Mouse (Mus musculus): ENCODE measurements around the gene Mtmr3.

Mtmr3 gene

DNA sequence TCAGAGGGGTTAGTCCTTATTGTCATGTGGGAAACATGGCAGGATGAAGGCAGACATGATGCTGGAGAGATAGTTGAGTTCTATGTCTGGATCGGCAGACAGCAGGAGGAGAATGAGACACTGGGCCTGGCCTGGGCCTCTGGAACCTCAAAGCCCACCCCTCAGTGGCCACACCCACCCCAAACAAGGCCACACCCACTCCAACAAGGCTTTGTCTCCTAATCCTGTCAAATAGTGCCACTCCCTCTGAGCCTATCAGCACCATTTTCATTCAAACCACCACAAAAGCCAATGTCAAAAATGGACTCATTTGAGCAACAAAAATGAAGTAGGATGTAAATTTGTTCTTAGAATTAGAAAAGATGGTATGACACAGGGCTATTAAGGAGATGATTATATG is 130.5 kb downstream of the Mtmr3 start:
- no peak for DNase-seq (ENCODE audit: low spot score)

DNA sequence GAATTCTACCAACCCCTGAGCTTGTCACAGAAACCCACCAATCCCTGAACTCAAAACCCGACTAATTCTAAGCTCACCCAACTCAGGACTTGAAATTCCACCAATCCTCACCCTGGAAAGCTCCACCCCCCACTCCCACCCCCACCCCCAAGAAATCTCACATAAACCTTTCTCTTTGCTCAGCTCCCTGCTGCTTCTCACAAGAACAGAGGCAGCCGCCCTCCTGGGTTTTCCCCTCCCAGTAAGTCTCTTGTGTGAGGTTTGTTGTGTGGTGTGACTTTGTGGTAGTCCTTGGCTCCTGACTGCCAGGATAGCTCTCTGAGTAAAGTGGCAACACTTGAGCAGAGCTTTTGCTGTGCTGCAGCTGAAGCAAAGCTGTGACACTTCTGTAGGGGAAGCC is 131.8 kb downstream of the Mtmr3 start:
- DNase-seq (ENCODE audit: low spot score): no peak

DNA sequence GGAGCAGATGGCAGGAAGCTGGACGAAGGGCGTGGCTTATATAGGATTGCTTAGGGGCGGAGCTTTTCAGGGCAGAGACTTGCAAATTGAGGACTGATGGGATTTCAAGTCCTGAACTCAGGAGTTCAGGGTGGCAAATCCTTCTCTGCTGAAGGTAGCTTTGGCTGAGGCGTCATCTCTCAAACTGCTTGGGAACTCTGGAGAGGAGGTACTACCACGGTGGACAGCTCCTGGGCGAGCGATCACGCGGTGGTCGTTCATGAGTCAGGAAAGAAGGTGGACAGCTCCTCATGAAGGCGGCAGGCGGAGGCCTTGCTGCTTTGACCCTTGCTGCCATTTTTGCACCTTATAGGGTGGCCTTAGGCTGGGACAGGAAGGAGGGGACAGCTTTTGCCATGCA is 133.5 kb downstream of the Mtmr3 start:
- DNase-seq (ENCODE audit: low spot score): no peak

DNA sequence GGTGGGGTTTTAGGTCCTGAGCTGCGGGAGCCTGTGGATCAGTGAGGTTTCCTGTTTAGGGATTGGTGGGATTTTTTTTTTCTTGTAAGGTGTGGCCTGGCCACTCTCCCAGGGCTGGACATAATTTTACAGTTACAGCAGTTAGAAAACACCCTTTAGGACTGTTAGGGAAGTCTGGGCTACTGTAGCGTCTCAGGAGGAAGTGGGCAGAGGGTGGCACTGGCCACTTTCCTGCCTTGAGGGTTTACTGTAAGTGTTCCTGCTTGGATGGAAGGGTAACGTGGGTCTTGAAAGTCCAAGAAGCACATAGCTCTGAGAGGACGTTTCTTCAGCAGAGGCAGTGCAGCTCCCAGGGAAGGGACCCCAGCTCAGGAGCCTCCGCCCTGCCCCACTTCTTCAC is 134.0 kb downstream of the Mtmr3 start:
- DNase-seq (ENCODE audit: low spot score): no peak

DNA sequence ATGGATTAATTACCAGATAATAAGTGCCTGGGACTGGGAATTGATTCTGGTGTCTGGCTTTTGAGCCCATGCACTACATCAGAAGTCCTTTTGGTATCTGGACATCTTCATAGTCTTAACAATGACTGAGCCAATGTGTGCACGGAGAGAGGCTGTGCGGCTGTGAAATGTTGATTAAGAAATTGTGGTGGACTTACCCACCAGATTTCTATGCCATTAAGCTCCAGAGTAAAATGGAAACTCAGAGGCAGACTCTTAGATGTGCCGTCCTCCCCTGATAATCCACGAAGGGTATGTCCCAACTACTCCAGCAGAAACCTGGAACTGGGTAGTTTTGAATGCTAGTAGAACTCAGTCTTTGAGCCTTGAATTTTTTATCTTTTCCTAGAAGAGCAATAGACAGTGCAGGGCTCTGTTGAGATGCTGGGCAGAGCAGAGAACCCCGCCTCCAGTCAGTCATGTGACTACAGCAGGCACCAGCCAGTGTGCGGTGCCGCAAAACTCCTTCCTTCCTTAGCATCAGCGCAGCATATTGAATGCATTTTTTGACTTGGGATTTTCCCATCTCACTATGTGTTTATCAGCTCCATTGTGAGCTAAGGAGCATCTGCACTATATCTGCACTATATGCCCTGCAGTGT is 139.6 kb downstream of the Mtmr3 start:
- no peak for DNase-seq (ENCODE audit: low spot score)

DNA sequence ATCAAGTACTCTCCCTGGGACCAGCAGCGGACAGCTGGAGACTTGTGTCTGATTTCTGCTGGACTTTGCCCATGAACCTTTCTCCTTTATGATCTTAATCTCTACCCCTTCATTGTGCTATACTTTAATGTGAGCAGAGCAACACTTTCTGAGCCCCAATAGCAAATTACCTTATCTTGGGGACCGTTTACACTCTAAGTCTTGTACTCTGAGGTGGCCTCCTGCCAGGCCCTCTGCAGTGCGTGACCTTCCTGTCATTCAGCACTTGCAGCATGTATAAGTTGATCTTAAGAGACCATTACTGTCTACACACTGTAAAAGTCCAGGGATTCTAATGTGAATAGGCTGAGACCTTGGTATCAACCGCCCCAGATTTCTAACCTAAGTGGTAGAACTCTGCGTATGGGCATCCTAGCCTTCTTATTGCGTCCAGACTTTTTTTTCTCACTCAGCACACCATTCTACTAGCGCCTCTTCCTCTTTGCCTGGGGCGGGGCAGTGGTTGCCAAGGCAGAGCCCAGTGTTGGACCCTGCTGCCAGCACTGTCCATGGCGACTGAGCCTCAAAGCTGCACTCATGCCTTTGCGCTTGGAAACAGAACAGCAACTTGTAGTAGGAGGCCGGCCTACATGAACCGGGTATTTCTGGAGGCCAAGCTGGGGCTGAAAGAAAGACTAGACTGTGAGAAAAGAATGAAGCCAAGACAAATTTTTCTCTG is 142.0 kb downstream of the Mtmr3 start:
- DNase-seq (ENCODE audit: low spot score): no peak

DNA sequence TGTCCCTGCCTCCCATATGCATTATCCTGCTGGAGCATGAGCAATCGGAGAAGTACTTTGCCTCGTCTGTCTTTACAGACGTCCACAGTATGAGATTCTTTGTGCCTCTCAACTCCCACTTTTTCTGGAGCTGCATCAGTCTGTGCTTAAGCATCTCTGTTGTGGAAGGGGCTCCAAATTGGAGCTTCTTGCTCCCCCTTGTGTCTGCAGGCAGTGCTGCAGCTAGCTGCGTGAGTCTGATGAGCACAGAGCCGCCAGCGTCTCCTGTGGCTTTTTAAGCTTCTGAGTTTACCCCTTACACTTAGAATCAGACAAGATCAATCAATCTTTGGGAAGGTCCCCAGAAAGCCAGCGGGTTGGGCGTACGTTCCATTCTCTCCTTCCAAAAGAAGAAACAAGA is 143.5 kb downstream of the Mtmr3 start:
- DNase-seq (ENCODE audit: low spot score): no peak

DNA sequence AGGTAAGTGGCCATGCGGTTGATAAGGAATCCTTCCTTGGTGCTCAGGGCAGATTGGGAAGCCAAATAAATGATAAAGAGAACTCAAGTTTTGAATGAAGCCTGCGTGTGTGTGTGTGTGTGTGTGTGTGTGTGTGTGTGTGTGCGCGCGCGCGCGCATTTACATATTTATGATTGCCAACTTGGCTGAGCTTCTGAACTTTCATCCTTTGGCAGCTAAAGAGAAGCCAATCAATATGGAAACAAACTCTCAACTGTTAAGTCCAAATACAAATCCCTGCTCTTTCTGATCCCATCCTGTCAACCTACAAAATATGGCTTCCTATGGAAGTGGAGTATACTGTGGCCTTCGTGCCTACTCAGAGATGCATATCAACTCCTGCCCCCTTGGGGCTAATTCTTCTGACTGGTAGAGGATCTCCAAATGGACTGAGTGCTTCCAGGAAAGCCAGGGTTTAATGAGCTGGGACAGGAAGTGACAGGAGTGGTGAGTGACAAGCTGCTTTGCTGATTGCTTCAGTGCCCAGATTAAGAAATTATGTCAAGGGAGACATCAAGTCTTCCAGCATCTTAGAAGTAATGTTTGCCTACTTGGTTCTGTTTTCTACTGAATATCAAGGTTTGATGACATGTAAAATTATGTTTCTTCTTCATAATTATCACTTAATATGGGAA is 148.3 kb downstream of the Mtmr3 start:
- DNase-seq (ENCODE audit: low spot score): no peak

DNA sequence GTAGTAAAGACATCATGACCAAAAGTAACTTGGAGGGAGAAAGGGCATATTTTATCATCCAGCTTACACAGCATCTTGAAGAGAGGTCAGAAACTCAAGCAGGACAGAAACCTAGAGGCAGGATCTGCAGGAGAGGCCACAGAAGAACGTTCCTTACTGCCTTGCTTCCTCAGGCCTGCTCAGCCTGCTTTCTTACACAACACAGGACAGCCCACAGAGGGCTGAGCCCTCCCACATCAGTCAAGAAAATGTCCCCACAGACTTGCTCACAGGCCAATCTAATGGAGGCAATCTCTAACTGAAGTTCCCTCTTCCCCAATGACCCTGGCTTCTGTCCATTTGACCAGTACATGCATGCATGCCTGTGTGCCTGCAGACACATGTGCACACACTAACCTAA is 152.4 kb downstream of the Mtmr3 start:
- DNase-seq (ENCODE audit: low spot score): no peak

DNA sequence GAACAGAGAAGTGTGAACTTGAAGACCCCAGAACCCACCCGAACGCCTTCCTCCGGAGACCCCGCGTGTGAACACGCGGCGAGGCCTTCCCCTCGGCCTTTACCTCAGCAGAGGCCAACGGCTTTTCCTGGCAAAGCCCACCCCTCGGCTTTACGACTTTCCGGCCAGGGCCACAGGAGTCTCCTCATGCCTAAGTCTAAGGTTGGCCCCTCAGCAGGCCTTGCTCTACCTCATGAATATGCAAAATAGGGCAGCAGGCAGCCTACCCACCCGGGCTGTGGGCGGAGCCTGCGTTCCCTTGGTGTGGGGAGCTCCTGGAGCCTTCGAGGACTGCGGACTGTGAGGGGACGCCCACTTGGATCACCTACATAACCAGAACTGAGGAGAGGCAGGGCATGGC is 153.7 kb downstream of the Mtmr3 start, which contains the start of gene Hormad2:
TSS of gene Hormad2 (minus strand) at position 128 of the 400 bp plus-strand sequence.
- DNase-seq (ENCODE audit: low spot score): no peak

DNA sequence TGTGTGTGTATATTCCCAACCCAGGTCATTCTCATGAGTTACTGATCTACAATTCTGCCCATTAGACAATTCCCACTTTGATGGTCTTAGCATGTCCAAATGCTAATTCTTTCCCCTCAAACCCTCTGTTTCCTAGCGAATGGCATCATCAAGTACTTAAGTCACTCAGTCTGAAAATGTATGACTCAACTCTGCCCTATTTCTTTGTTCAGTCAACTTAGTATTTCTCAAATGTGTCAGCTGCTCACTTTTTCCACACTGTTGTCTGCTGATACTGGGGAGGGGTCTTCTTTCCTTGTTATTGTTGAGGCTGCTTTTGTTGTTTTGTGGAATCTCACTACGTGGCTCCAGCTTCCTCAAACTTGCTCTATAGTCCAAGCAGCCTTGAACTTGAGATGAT is 156.5 kb downstream of the Mtmr3 start:
- no peak for DNase-seq (ENCODE audit: low spot score)

DNA sequence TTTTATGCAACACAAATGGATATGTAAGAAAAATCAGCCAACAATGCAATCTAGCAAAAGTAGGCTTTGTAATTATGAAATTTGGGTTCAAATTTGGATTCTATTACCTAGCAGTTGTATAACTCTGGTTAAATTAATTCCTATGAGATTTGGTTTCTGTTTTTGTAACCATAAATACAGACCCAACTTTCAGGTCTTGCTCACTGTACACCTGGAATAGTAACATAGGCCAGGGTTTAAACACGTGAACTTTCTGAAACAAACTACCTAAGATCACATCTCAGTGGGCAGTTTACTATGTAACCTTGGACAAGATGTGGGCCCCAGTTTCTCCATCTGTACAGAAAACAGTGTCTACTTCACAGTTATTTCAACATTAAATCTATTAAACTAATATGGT is 157.3 kb downstream of the Mtmr3 start:
- no peak for DNase-seq (ENCODE audit: low spot score)

DNA sequence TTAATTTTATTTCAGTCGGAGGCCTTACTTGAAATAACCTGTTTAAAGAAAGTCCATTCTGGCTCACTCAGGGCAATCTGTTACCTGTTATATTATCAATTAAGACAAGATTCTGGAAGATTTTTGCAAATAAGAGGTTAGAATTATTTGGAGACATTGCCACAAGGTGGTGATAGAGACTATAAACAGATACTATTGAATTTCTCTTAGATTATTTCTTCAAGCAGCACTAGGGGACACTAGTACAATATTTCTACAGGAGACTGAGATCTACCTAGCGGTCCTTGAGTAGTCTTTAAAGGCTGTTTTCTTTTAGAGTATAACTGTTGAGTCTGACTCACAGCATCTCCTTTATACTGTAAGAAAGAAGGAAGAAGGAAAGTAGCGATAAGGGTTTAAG is 158.0 kb downstream of the Mtmr3 start:
- no peak for DNase-seq (ENCODE audit: low spot score)

DNA sequence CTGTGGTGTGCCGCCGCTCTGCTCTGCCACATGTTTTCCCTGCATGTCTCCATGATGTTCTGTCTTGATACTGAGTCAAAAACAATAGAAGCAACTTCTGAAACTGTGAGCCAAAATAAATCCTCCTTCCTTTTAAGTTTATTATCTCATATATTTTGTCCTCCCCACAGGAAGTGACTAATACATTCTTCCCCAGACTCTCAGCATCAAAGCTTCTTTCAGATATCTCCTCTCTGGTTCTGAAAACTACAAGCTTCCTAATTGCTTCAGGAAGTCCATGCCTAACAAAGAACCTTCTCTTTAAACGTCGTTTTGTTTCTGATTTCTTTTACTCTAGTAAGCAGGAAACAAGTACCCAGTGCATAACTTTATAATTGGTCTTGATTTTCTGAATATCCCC is 160.2 kb downstream of the Mtmr3 start:
- no peak for DNase-seq (ENCODE audit: low spot score)
